Comparison of ENCODE assay signal across 9 mouse cellular contexts in genomic region chr11:84738769-84739589, GRCm38 (mm10).
DNase-seq lines count a peak whose midpoint lies in the region; ATAC-seq and TF ChIP-seq lines count a peak whose summit lies in the region.
"Had no signal": no experiment of that assay in that cellular context is flagged by ENCODE, and none has a peak within 500 bp of the region (broad histone marks: within the 10 kb centered on the region; RNA-seq: fewer than 3 reads in every experiment).

No protein-coding gene starts in this region.

- 14% methylated on average over 17 of the region's 17 CpGs for WGBS in hindbrain, embryonic 15.5 days
- WGBS in limb, embryonic 13.5 days = 5% methylated on average over 17 of the region's 17 CpGs

- ATAC-seq in hindbrain, embryonic 15.5 days (ENCODE audit: low FRiP score, low read depth) = peak; percentile 56; the same call in 1 of the 2 replicates
- ATAC-seq in limb, embryonic 13.5 days (ENCODE audit: low FRiP score, low read depth) = no peak

- 0 out of 2 replicates have a peak overlapping the region, but pooled peaks have one; percentile 7 for H3K4me2 ChIP-seq in hindbrain, embryonic 15.5 days
- peak overlapping the region; percentile 37 for H3K4me2 ChIP-seq in limb, embryonic 13.5 days (replicated peaks)
- H3K4me2 ChIP-seq: heart, embryonic 15.5 days had no signal

- peak overlapping the region; percentile 71 for H3K9ac ChIP-seq in ES-E14 (ENCODE audit: insufficient read depth, low read depth, low read length, poor library complexity, severe bottlenecking)
- H3K9ac ChIP-seq in hindbrain, embryonic 15.5 days = no peak overlapping the region
- H3K9ac ChIP-seq in limb, embryonic 13.5 days = no peak overlapping the region
- H3K9ac ChIP-seq: heart, embryonic 15.5 days had no signal

- in situ Hi-C loops in ES-E14 (cut with MboI; ENCODE audit: low sequenced_read_pairs in 2 of 2, unreplicated experiment in 2 of 2) = no loop called here

- H3K4me1 ChIP-seq in ES-E14 (ENCODE audit: control insufficient read depth in 2 of 2, insufficient read depth in 2 of 2, low read length in 2 of 2, poor library complexity in 1 of 2) = peaks cover 0 to 11% of the 10 kb centered on the region in 2 experiments; a peak in 1 of 4 replicates
- peaks cover 8% of the 10 kb centered on the region for H3K4me1 ChIP-seq in hindbrain, embryonic 15.5 days (replicated peaks)
- peaks cover 14% of the 10 kb centered on the region for H3K4me1 ChIP-seq in limb, embryonic 13.5 days
- H3K4me1 ChIP-seq: heart, embryonic 15.5 days had no signal

- H3K4me3 ChIP-seq in ES-E14 (ENCODE audit: insufficient read depth in 1 of 2, low read depth in 1 of 2, low read length in 2 of 2, poor library complexity in 1 of 2, severe bottlenecking in 1 of 2) = peak overlapping the region; percentile 38 to 41
- no peak overlapping the region for H3K4me3 ChIP-seq in hindbrain, embryonic 15.5 days
- H3K4me3 ChIP-seq in limb, embryonic 13.5 days = no peak overlapping the region
- H3K4me3 ChIP-seq: heart, embryonic 15.5 days; megakaryocyte, embryonic 14.5 days had no signal

- H3K36me3 ChIP-seq in ES-E14 (ENCODE audit: control insufficient read depth, insufficient read depth, low read length, poor library complexity, severe bottlenecking) = no peaks in the 10 kb centered on the region
- H3K36me3 ChIP-seq in hindbrain, embryonic 15.5 days = no peaks in the 10 kb centered on the region
- no peaks in the 10 kb centered on the region for H3K36me3 ChIP-seq in limb, embryonic 13.5 days
- H3K36me3 ChIP-seq: heart, embryonic 15.5 days had no signal

- H3K9me3 ChIP-seq in ES-E14 (ENCODE audit: control insufficient read depth, insufficient read depth, low read depth, low read length) = no peaks in the 10 kb centered on the region
- no peaks in the 10 kb centered on the region for H3K9me3 ChIP-seq in hindbrain, embryonic 15.5 days
- peaks cover 2% of the 10 kb centered on the region; the same call in 1 of the 2 replicates for H3K9me3 ChIP-seq in limb, embryonic 13.5 days
- H3K9me3 ChIP-seq: heart, embryonic 15.5 days; megakaryocyte, embryonic 14.5 days had no signal

- no peaks in the 10 kb centered on the region for H3K27me3 ChIP-seq in hindbrain, embryonic 15.5 days
- peaks cover 14% of the 10 kb centered on the region for H3K27me3 ChIP-seq in limb, embryonic 13.5 days

- peak overlapping the region; percentile 89 for H3K27ac ChIP-seq in ES-E14 (ENCODE audit: insufficient read depth, low read depth, low read length, poor library complexity, severe bottlenecking)
- H3K27ac ChIP-seq in hindbrain, embryonic 15.5 days (replicated peaks) = peak overlapping the region; percentile 59
- H3K27ac ChIP-seq in limb, embryonic 13.5 days = no peak overlapping the region
- H3K27ac ChIP-seq: heart, embryonic 15.5 days had no signal

- DNase-seq in ES-E14 (ENCODE audit: low read depth, low spot score) = peak; percentile 54
- DNase-seq in cerebellum, adult 11-12 months = peak; percentile 54
- DNase-seq in MN1 (ENCODE audit: low spot score) = no peak
- DNase-seq in adipocyte (ENCODE audit: low spot score) = no peak
- no peak for DNase-seq in urinary bladder, postnatal 4 days (ENCODE audit: low spot score in 2 of 2)

TF ChIP-seq in ES-E14, 5 proteins besides CTCF, POLR2A, EP300 and RAD21:
- no peak for TF ChIP-seq ZC3H11A (IDR thresholded peaks at IDR 0.05; ENCODE audit: borderline replicate concordance, low read depth, low read length)
- TF ChIP-seq HCFC1 (IDR thresholded peaks at IDR 0.05; ENCODE audit: borderline replicate concordance, insufficient read depth, low read length) = no peak
- no peak for TF ChIP-seq ZNF384 (IDR thresholded peaks at IDR 0.05; ENCODE audit: low read depth, low read length)
- no peak for TF ChIP-seq CHD2 (IDR thresholded peaks at IDR 0.05; ENCODE audit: low read depth, low read length)
- TF ChIP-seq MAFK (IDR thresholded peaks at IDR 0.05; ENCODE audit: insufficient read depth, low read depth, low read length) = no peak
TF ChIP-seq in ES-E14: peak in this region for 0.

Comparison
In these comparisons a context has a peak if more than half of its experiments do, and no peak if none do; other contexts are left out.
1. DNase-seq: peak in ES-E14 (single experiment) and cerebellum, adult 11-12 months (single experiment); none in MN1 (single experiment), adipocyte (single experiment) and urinary bladder, postnatal 4 days (0 of 2).
2. H3K4me3 ChIP-seq: peak in ES-E14 (2 of 2); none in hindbrain, embryonic 15.5 days (single experiment) and limb, embryonic 13.5 days (single experiment).